Mouse (Mus musculus): ENCODE measurements around the gene Mcat.

Gene Mcat

GRCm38 (mm10) chr15:83563327-83563856 is at the start of gene Mcat, which contains the start of gene Tspo:
TSS of gene Mcat (minus strand) at chr15:83563787.
TSS of gene Tspo (plus strand) at chr15:83563592.
- peak; percentile 70 for DNase-seq (ENCODE audit: low spot score)

- peak; percentile 83 for DNase-seq (ENCODE audit: low spot score)
These were observed 43.7 kb upstream of the Mcat start for GRCm38 (mm10) chr15:83607115-83607802.

- peak; percentile 56 for DNase-seq (ENCODE audit: low spot score)
These were observed 43.1 kb upstream of the Mcat start for GRCm38 (mm10) chr15:83606700-83607099.

GRCm38 (mm10) chr15:83606216-83606615 is 42.6 kb upstream of the Mcat start:
- DNase-seq (ENCODE audit: low spot score): no peak

GRCm38 (mm10) chr15:83603426-83603825 is 39.8 kb upstream of the Mcat start:
- DNase-seq (ENCODE audit: low spot score): no peak

GRCm38 (mm10) chr15:83603046-83603396 is 39.4 kb upstream of the Mcat start:
- DNase-seq (ENCODE audit: low spot score): no peak

- no peak for DNase-seq (ENCODE audit: low spot score)
These were observed 38.9 kb upstream of the Mcat start for GRCm38 (mm10) chr15:83602372-83603045.

GRCm38 (mm10) chr15:83601185-83601584 is 37.6 kb upstream of the Mcat start:
- no peak for DNase-seq (ENCODE audit: low spot score)

- DNase-seq (ENCODE audit: low spot score): no peak
These were observed 33.2 kb upstream of the Mcat start for GRCm38 (mm10) chr15:83596833-83597232.

- DNase-seq (ENCODE audit: low spot score): no peak
These were observed 31.8 kb upstream of the Mcat start for GRCm38 (mm10) chr15:83595364-83595711.

GRCm38 (mm10) chr15:83594513-83595363 is 31.2 kb upstream of the Mcat start, which contains the start of gene Ttll12:
TSS of gene Ttll12 (minus strand) at chr15:83595157.
- DNase-seq (ENCODE audit: low spot score): peak; percentile 98

GRCm38 (mm10) chr15:83593702-83594512 is 30.3 kb upstream of the Mcat start:
- peak; percentile 73 for DNase-seq (ENCODE audit: low spot score)

GRCm38 (mm10) chr15:83593189-83593585 is 29.6 kb upstream of the Mcat start:
- no peak for DNase-seq (ENCODE audit: low spot score)

- DNase-seq (ENCODE audit: low spot score): peak; percentile 78
These were observed 28.9 kb upstream of the Mcat start for GRCm38 (mm10) chr15:83592260-83593188.

- DNase-seq (ENCODE audit: low spot score): no peak
These were observed 28.2 kb upstream of the Mcat start for GRCm38 (mm10) chr15:83591758-83592157.

- DNase-seq (ENCODE audit: low spot score): no peak
These were observed 27.3 kb upstream of the Mcat start for GRCm38 (mm10) chr15:83590841-83591240.

GRCm38 (mm10) chr15:83584741-83585220 is 21.2 kb upstream of the Mcat start:
- no peak for DNase-seq (ENCODE audit: low spot score)

GRCm38 (mm10) chr15:83583419-83584156 is 20.0 kb upstream of the Mcat start:
- DNase-seq (ENCODE audit: low spot score): no peak

GRCm38 (mm10) chr15:83582931-83583330 is 19.3 kb upstream of the Mcat start:
- no peak for DNase-seq (ENCODE audit: low spot score)

GRCm38 (mm10) chr15:83576651-83577050 is 13.1 kb upstream of the Mcat start:
- no peak for DNase-seq (ENCODE audit: low spot score)
